Mouse (Mus musculus): ENCODE measurements around the gene Fhad1.

- no peak for TF ChIP-seq CTCF (IDR thresholded peaks at IDR 0.05; ENCODE audit: control insufficient read depth, insufficient read depth, low read length)
- TF ChIP-seq POLR2A (IDR thresholded peaks at IDR 0.05; ENCODE audit: borderline replicate concordance, control insufficient read depth, low read depth, low read length), result no peak
Measured at GRCm38 (mm10) chr4:141952114-141952513, 62.8 kb downstream of the Fhad1 start.

Data from bone marrow, adult 2 months (tissue).